Mouse (Mus musculus) mouse embryonic stem cell (cell line): ENCODE data around the gene 1520401A03Rik.

Experiments used
- in situ Hi-C, 2 experiments: fragments of 300-500 bp; cut with MboI; formaldehyde crosslinking; loops; 1 replicate in 1 of 2; 3 replicates in 1 of 2; pipeline ENCODE4 v1.14.3; 2019 to 2020; ENCODE audit warnings: low sequenced_read_pairs in 2 of 2, low pct_unique_long_range_greater_than_20kb in 1 of 2, mixed read lengths in 1 of 2; ENCODE audit not compliant: unreplicated experiment in 1 of 2

The 1520401A03Rik gene

GRCm38 (mm10) chr17:23722376-23723125 is at the start of gene 1520401A03Rik:
TSS of gene 1520401A03Rik (minus strand) at chr17:23722783.
- in situ Hi-C loops, result no loop called here

GRCm38 (mm10) chr17:23772219-23772556 is 49.6 kb upstream of the 1520401A03Rik start:
- in situ Hi-C loops, result loop anchor here (10.0 to 25.0 kb wide), 2 partner anchors 190 to 193 kb away; partner anchors contain the start of gene Sbpl (in 1 of the 2)

- in situ Hi-C loops, result loop anchor here (10.0 to 25.0 kb wide), 2 partner anchors 191 to 193 kb away; partner anchors contain the start of gene Sbpl (in 1 of the 2)
These were observed 49.0 kb upstream of the 1520401A03Rik start, which contains the start of gene Flywch1 for GRCm38 (mm10) chr17:23771284-23772218. TSS of gene Flywch1 (minus strand) at chr17:23771602.

DNA sequence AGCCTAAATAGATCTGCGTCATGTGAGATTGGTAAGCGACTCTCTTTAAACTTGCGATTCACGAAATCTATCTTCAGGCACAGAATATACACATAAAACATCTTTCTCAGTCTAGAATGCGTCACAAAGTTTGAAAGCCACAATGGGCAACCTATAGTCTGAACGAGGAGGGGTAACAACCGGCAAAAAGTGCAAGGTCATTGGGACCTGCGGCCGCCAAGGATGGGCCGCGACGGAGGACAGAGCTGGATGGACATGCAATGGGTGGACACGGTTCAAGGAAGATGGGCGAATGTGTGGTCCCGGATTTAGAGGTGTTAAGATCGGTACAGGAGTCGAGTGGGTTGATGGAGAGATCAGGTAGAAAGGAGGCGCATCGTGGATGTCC is 48.3 kb upstream of the 1520401A03Rik start:
- in situ Hi-C loops, result loop anchor here (10.0 to 25.0 kb wide), 2 partner anchors 191 to 194 kb away; partner anchors contain the start of gene Sbpl (in 1 of the 2)

DNA sequence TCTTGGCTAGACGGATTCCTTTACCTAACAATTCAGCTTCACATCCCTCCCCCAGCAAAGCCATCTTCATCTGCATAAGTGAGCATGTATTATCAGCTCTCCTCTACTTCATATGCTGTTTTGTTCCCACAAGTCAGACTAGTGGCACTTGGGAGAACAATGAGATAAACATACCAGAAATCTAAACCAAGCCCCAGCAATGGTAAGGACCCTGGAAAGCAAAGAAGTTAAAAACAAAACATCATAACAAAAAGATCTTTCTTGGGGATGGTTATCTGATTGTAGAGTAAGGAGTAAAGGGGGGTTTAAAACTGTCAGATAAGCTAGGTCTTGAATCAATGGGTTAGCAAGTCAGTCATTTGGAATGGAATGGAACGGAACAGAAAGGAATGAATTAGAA is 47.9 kb upstream of the 1520401A03Rik start:
- in situ Hi-C loops, result loop anchor here (10.0 to 25.0 kb wide), 2 partner anchors 192 to 194 kb away; partner anchors contain the start of gene Sbpl (in 1 of the 2)

DNA sequence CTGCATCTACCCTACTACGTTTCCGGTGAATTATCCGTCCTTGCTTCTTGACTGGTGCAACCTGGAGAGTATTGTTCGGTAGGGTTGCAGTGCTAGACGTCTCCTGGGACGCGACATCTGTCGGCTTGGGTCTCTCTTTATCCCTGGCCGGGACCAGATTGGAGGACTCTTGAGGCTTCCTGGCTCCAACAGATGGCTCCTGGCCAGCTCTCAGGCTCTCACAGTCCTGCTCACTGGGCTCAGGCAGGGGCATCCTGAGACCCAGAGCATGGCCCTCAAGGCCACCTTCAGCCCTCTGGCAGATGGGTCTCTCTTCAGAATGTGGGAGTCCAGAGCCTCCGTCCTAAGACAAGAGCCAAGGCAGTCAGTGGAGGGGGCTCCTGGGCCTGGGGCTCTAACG is 40.4 kb upstream of the 1520401A03Rik start:
- in situ Hi-C loops, result loop anchor here in 1 of 2 experiments (25.0 kb wide), 1 partner anchor 199 kb away; the partner anchor contains the start of gene Sbpl

GRCm38 (mm10) chr17:23761155-23761554 is 38.6 kb upstream of the 1520401A03Rik start:
- in situ Hi-C loops, result loop anchor here in 1 of 2 experiments (25.0 kb wide), 1 partner anchor 201 kb away; the partner anchor contains the start of gene Sbpl

- in situ Hi-C loops, result loop anchor here in 1 of 2 experiments (25.0 kb wide), 1 partner anchor 202 kb away; the partner anchor contains the start of gene Sbpl
These were observed 37.6 kb upstream of the 1520401A03Rik start for GRCm38 (mm10) chr17:23760231-23760630.

GRCm38 (mm10) chr17:23758801-23759200 is 36.2 kb upstream of the 1520401A03Rik start:
- in situ Hi-C loops, result loop anchor here in 1 of 2 experiments (25.0 kb wide), 1 partner anchor 204 kb away; the partner anchor contains the start of gene Sbpl

- in situ Hi-C loops, result loop anchor here in 1 of 2 experiments (25.0 kb wide), 1 partner anchor 205 kb away; the partner anchor contains the start of gene Sbpl
These were observed 35.0 kb upstream of the 1520401A03Rik start for GRCm38 (mm10) chr17:23757581-23757980.

DNA sequence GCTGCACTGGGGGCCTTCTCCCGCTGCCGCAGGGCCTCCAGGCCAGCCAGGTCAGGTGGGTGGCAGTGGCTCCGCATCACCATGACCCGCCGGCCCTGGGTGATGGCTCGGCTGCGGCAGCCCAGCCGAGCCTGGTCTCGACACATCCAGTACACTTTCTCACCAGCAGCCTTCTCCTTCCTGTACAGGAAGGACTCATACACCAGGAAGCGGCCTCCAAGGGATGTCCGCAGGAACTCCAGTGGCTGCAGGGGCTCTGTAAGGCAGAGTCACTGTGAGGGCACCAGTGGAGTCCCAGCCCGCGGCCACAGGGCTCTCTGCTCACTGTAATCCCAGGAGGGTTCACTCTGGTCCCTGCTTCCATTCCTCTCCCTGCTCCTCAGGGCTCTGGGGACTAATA is 33.1 kb upstream of the 1520401A03Rik start:
- in situ Hi-C loops, result loop anchor here in 1 of 2 experiments (25.0 kb wide), 1 partner anchor 207 kb away; the partner anchor contains the start of gene Sbpl

DNA sequence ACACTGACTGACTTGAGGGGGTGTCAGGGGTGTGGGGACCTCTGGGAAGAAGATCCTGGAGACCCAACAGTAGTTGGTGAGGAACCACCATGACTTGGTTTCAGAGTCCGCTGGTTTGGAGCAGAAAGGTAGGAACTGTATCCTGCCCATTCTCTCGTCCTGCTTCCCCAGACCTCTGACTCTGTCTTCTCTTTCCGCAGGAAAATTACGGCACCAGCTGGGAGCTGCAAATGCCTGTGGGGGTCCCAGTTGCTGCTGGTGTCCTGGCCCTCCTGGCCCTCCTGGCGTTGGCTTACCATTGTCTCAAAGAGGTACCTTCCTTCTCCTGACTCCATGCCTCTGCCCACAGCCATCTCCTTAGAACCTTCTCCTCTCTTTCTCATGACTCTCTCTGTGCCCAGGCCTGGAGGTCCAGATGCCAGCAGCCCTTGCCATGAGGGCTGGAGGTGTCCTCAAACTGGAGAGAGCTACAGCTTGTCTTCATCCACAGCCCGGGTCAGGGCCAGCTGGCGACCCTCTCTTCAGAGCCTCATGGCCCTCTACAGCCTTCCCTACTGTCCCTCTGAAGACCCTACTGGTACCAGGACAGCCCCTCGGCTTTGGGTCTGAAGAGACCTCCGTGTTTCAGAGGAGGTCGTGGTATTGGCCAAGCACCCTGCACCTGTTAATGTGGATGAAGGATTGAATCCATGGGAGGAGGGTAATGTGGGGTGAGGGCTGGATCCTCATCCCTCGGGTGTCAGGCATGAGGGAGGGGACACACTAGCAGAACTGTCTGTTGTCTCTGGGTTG is 27.0 kb upstream of the 1520401A03Rik start:
- in situ Hi-C loops, result loop anchor here in 1 of 2 experiments (25.0 kb wide), 1 partner anchor 213 kb away; the partner anchor contains the start of gene Sbpl

- in situ Hi-C loops, result no loop called here
These were observed 26.2 kb upstream of the 1520401A03Rik start for GRCm38 (mm10) chr17:23748631-23749391.

DNA sequence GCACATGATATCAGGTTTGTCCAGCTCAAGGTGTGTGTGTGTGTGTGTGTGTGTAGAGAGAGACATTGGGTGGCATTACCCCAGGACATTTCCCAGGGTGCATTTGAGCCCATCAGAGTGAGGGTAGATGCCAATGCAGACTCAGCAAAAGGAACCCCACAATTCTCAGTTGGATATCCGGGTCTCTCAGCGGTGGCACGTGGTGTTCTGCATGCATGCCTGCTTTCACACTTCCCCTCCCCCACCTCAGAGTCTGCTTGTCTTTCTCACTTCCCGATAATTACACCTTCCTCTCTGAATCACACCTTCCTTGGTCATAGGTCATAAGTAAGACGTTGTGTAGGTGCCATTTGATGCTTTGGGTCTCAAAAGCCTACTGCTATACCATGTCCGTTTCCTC is 25.4 kb upstream of the 1520401A03Rik start:
- in situ Hi-C loops, result no loop called here

- in situ Hi-C loops, result no loop called here
These were observed 24.9 kb upstream of the 1520401A03Rik start for GRCm38 (mm10) chr17:23747471-23747870.

GRCm38 (mm10) chr17:23746767-23747166 is 24.2 kb upstream of the 1520401A03Rik start:
- in situ Hi-C loops, result no loop called here

GRCm38 (mm10) chr17:23746311-23746710 is 23.7 kb upstream of the 1520401A03Rik start:
- in situ Hi-C loops, result no loop called here
